Mouse (Mus musculus) testis, adult 2 months (tissue): ENCODE results near the gene Ptprd.

Experiments used
- CTCF ChIP-seq: fragments of 200-500 bp; IDR thresholded peaks from 2 replicates; pipeline ENCODE4 v1.5.1; 2012; ENCODE audit warnings: low read depth, mild to moderate bottlenecking, inconsistent platforms, low read length, moderate library complexity; ENCODE audit not compliant: control insufficient read depth, insufficient read depth, insufficient replicate concordance
- POLR2A ChIP-seq: fragments of 200-500 bp; IDR thresholded peaks from 2 replicates; pipeline ENCODE4 v1.6.1; 2012; ENCODE audit warnings: low read depth, mild to moderate bottlenecking, inconsistent platforms, low read length, moderate library complexity; ENCODE audit not compliant: control insufficient read depth

DNA sequence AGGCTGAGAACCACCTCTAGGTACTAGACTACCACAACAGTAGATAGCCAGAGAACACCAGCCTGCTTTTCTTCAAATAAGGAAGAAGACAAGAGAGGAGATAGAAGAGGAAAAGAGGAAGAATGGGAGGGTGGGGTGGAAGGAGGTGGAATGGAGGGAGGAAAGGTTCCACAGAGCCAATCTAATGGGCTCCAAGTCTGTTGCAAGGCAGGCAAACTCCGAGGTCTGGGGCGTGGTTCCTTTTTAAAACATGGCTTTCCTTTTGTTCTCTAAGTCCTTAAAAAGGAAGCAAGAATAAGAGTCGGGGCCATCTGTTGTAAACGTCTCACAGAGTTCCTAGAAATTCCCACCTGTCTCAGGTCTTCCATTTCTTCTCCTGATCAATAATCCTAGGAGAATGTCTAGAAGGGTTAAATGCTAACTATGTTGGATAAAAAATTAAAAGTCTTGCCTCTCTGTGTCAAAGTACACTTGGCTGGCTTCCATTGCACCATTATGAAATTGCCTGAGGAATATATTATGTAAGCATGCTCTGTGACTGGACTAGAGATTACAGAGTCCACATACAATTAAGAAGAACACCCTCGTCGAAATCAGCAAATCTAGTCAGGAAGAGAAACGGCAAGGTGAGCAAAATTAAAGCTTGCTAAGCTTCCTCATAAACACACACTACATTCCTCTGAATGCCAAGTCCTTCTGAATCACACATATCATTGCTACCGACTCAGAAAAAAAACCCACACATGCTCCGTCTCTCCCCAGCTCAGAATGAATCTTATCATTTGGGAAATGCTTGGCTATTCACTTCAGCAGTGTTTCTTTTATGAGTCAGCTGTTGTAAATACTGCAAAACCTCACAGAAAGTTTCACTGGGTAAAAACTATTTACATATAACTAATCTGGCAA is 1787.2 kb downstream of the Ptprd start:
- TF ChIP-seq POLR2A (no peak), CTCF (no peak)
